Mouse (Mus musculus): ENCODE measurements around the gene Chd2. TPM values are rescaled to one million over a fixed set of nuclear protein-coding genes. Genes with fewer than 3 reads are reported as not detected.

The Chd2 gene
- polyA plus RNA-seq (2012; rRNA removed), result 11.8 and 14.0 TPM in 2 replicates

GRCm38 (mm10) chr7:73541412-73542130 is at the start of gene Chd2:
Chd2 (minus strand) TSS chr7:73541830.

Other genes with a start within 250 kb of the Chd2 start
- gene Rgma, start 166.3 kb downstream of the Chd2 start, polyA plus RNA-seq (2012; rRNA removed), result 0.13 and 0.25 TPM in 2 replicates
- 1.6 TPM in 2 replicates for gene Fam174b, start 198.5 kb upstream of the Chd2 start, polyA plus RNA-seq (2012; rRNA removed)